Mouse (Mus musculus) forebrain, embryonic 14.5 days (tissue): ENCODE measurements at regions not wholly inside any gene's neighbourhood (a gene's known extent, or its start where the extent isn't known, plus 50 kb on each side); places are given as distances from the start of the nearest gene placed in this dataset.

Experiments
- ATAC-seq: fragments of 200-750 bp; cut with Nextera tagmentation; 2 replicates; pipeline ENCODE4 v1.8.0; 2017; ENCODE audit warnings: mild to moderate bottlenecking, moderate library complexity
- DNase-seq: peaks from one replicate; pipeline ENCODE4 v3.0.0-alpha.2; 2015; ENCODE audit warnings: low spot score
- H3K27ac ChIP-seq: fragments of 300-500 bp; sonication (generic); 2 replicates; pipeline ENCODE4 v1.5.1; 2014; ENCODE audit warnings: low read depth, mild to moderate bottlenecking, control low read depth, low read length, moderate library complexity
- H3K27me3 ChIP-seq: fragments of 300-500 bp; sonication (generic); replicated peaks from 2 replicates; pipeline ENCODE4 v1.6.1; 2014; ENCODE audit warnings: low read length, control low read depth, mixed read lengths; ENCODE audit not compliant: control insufficient read depth, insufficient read depth
- H3K36me3 ChIP-seq: fragments of 300-500 bp; sonication (generic); 2 replicates; pipeline ENCODE4 v1.6.1; 2014; ENCODE audit warnings: low read length, control low read depth; ENCODE audit not compliant: control insufficient read depth, insufficient read depth
- H3K4me1 ChIP-seq: fragments of 300-500 bp; sonication (generic); 2 replicates; pipeline ENCODE4 v1.6.1; 2014; ENCODE audit warnings: antibody characterized with exemption, low read length, control low read depth; ENCODE audit not compliant: control insufficient read depth, insufficient read depth
- H3K4me2 ChIP-seq: fragments of 300-500 bp; sonication (generic); 2 replicates; pipeline ENCODE4 v1.6.1; 2014; ENCODE audit warnings: mild to moderate bottlenecking, control low read depth, low read length
- H3K4me3 ChIP-seq: fragments of 300-500 bp; sonication (generic); 2 replicates; pipeline ENCODE4 v1.5.1; 2014; ENCODE audit warnings: low read depth, low read length, control low read depth
- H3K9ac ChIP-seq: fragments of 300-500 bp; sonication (generic); 2 replicates; pipeline ENCODE4 v1.6.1; 2014; ENCODE audit warnings: mild to moderate bottlenecking, low read length, control low read depth, moderate library complexity
- H3K9me3 ChIP-seq: fragments of 300-500 bp; sonication (generic); replicated peaks from 2 replicates; pipeline ENCODE4 v1.6.1; 2016; ENCODE audit warnings: low read length, control low read depth, mixed read lengths; ENCODE audit not compliant: control insufficient read depth
- WGBS: fragments of 180-500 bp; shearing (Covaris S2); extraction: QIAGEN DNeasy Blood & Tissue Kit; methylation state at CpG from one replicate; pipeline ENCODE4 v1.1.7; 2014; 5-methylcytosine and 5-hydroxymethylcytosine counted together

DNA sequence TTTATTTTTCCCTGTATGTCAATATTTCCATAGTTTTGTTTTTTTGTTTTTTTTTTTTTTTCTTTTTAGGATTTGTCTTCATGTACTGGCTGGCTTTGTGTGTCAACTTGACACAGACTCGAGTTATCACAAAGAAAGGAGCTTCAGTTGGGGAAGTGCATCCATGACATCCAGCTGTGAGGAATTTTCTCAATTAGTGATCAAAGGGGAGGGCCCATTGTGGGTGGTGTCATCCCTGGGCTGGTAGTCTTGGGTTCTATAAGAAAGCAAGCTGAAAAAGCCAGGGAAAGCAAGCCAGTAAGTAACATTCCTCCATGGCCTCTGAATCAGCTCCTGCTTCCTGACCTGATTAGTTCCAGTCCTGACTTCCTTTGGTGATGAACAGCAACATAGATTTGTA, 228.7 kb downstream of the Fat4 start:
- 4% methylated on average over 1 of the region's 1 CpGs for WGBS
- Histone ChIP-seq H3K27ac (no peak overlapping the region), H3K27me3 (no peaks in the 10 kb centered on the region), H3K4me1 (no peaks in the 10 kb centered on the region), H3K9ac (no peak overlapping the region), H3K4me2 (no peak overlapping the region), H3K9me3 (0 out of 2 replicates have a peak, but pooled peaks cover 3% of the 10 kb centered on the region), H3K36me3 (no peaks in the 10 kb centered on the region), H3K4me3 (no peak overlapping the region)
- ATAC-seq (no peak), DNase-seq (no peak)

DNA sequence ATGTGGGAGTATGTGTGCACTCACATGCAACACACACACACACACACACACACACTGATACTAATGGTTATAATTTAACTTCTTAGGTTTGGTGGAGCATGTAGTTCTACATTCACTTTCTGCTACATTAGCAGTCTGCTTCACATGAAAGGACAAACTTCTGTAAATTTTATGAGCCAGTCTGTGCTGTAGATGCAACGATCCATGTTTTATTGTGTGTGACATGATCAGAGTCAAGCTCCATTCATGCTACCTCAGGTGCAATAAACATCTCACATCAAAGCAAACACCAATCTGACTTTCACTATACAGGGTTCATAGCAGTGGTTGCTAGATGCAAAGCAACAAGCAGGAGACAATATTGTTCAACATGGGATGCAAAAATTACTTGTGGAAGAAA, 235.5 kb downstream of the Fat4 start:
- no peak overlapping the region for H3K4me2 ChIP-seq
- no peaks in the 10 kb centered on the region for H3K4me1 ChIP-seq
- 74% methylated on average over 1 of the region's 1 CpGs for WGBS
- no peak overlapping the region for H3K9ac ChIP-seq
- DNase-seq: no peak
- no peak overlapping the region for H3K27ac ChIP-seq
- no peaks in the 10 kb centered on the region for H3K36me3 ChIP-seq
- no peak overlapping the region for H3K4me3 ChIP-seq
- H3K9me3 ChIP-seq: no peaks in the 10 kb centered on the region
- H3K27me3 ChIP-seq: no peaks in the 10 kb centered on the region
- no peak for ATAC-seq

DNA sequence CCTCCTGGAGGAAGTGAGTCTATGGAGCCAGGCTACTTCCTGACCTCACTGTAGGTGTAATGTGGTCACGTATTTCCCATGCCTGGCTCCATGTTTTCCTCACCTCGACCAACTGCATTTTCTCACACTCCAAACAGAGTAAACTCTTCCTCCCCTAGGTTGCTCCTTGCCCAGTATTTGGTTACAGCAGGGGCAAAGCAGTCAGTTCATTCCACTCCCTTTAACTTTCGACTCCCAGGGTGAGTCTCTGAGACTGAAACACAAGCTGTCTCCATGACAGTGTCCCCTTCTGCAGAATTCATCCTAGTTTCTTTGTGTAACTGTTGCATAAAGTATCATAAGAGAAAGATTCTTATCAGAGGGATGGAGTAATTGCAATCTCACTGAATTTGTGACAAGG, 243.8 kb downstream of the Fat4 start:
- no peak overlapping the region for H3K27ac ChIP-seq
- H3K4me1 ChIP-seq: no peaks in the 10 kb centered on the region
- no peak for DNase-seq
- H3K36me3 ChIP-seq: no peaks in the 10 kb centered on the region
- H3K4me3 ChIP-seq: no peak overlapping the region
- no peak overlapping the region for H3K4me2 ChIP-seq
- 82% methylated on average over 3 of the region's 3 CpGs for WGBS
- no peak for ATAC-seq
- H3K27me3 ChIP-seq: no peaks in the 10 kb centered on the region
- no peak overlapping the region for H3K9ac ChIP-seq
- no peaks in the 10 kb centered on the region for H3K9me3 ChIP-seq

DNA sequence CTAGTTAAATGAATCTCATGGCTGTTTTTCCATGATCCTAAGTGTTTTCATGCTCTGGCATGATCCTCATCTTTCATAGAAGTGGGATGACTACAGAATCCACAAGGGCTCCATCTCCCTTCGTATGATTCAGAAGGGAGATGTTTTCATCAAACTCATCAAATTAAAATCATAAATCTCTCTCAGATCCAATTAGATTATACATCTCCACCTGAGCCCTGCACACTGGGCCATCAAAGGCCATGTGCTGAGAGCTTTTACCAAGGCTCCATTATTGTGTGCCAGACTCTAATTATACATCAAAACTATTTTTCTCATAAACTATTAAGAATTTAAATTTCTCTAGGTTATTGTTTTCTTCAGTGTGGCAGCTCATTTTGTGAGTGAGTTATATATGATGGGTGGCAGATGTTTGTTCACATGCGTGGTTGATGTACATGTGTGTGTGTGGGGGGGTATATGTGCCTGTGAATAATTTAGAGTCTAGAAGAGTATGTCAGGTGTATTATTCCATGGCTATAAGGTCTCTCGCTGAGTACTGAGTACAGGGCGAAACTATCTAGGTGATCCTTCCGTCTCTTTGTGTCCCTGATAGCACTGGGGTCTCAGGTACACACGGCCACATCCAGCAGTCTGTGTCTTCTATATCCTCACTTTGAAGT, 278.4 kb downstream of the Fat4 start:
- Histone ChIP-seq H3K9ac (no peak overlapping the region), H3K36me3 (no peaks in the 10 kb centered on the region), H3K4me2 (no peak overlapping the region), H3K4me1 (no peaks in the 10 kb centered on the region), H3K4me3 (no peak overlapping the region), H3K27me3 (no peaks in the 10 kb centered on the region), H3K27ac (no peak overlapping the region), H3K9me3 (no peaks in the 10 kb centered on the region)
- WGBS: 91% methylated on average over 6 of the region's 6 CpGs
- DNase-seq (no peak), ATAC-seq (no peak)

DNA sequence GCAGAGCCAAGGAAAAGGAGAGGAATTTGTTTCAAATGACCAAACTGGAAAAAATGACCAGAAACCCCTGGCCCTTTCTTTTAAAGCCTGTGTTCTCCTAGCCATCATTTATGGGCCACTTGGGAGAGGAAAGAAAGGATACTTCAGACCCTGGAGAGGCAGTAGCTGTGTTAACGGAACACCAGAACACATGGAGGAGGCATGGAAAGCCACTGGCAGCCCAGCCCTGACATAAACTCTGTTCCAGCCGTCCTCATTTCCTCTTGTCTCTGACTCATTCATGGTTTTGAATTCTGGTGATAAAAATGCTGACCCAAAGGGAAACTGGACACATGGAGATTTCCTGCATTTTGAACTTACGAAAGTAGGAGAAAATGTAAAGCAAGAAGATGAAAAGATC, 295.9 kb downstream of the Fat4 start:
- no peaks in the 10 kb centered on the region for H3K36me3 ChIP-seq
- H3K4me2 ChIP-seq: no peak overlapping the region
- H3K4me1 ChIP-seq: no peaks in the 10 kb centered on the region
- H3K27ac ChIP-seq: no peak overlapping the region
- no peak overlapping the region for H3K4me3 ChIP-seq
- DNase-seq (no peak), ATAC-seq (no peak)
- H3K9ac ChIP-seq: no peak overlapping the region
- 89% methylated on average over 3 of the region's 3 CpGs for WGBS
- no peaks in the 10 kb centered on the region for H3K9me3 ChIP-seq
- H3K27me3 ChIP-seq: no peaks in the 10 kb centered on the region

DNA sequence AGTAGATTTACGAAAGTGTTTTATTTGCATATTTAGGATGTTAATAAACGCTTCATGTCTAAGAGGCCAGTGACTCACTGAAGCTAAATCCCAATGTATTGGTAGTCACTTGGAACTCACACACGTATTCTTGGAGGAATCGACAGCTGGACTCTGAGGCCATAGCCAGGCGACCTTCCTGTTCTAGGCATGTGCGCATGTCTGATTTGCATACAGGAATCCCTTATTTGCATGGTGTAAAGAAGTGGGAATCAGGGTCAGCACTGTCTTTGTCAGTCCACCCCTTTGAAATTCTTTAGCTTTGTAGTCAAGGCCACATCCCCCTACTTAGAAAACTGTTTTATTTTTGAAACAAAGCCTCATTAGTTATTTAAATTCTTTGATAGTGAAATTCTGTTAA, 308.4 kb downstream of the Fat4 start:
- Histone ChIP-seq H3K4me1 (no peaks in the 10 kb centered on the region), H3K36me3 (no peaks in the 10 kb centered on the region), H3K27me3 (no peaks in the 10 kb centered on the region), H3K27ac (no peak overlapping the region), H3K9ac (no peak overlapping the region), H3K4me2 (no peak overlapping the region), H3K4me3 (no peak overlapping the region), H3K9me3 (no peaks in the 10 kb centered on the region)
- 73% methylated on average over 6 of the region's 6 CpGs for WGBS
- ATAC-seq (no peak), DNase-seq (no peak)

DNA sequence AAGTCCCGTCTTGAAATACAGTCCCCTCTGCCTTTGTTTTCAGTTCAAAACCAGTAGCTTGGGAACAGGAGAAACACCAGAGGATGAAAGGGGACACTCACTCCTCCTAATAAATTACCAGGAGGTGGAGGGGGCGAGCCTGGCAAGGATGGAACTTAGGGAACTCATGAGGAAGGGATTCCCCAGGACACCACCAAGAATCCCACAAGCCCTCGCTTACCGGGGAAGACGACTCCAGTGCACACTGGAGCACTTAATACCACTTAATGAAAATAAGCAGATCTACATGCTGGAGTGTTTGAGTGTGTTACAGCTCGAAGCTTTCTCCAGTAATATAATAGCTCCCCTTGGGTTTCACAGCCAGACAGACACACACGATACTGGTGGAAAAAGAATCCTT, 315.9 kb downstream of the Fat4 start:
- no peak overlapping the region for H3K4me2 ChIP-seq
- no peak overlapping the region for H3K27ac ChIP-seq
- H3K36me3 ChIP-seq: no peaks in the 10 kb centered on the region
- H3K9ac ChIP-seq: no peak overlapping the region
- ATAC-seq: no peak
- H3K27me3 ChIP-seq: no peaks in the 10 kb centered on the region
- no peak for DNase-seq
- H3K4me3 ChIP-seq: no peak overlapping the region
- H3K4me1 ChIP-seq: peaks cover 4% of the 10 kb centered on the region; the same call in 1 of the 2 replicates
- WGBS: 55% methylated on average over 7 of the region's 7 CpGs
- H3K9me3 ChIP-seq: no peaks in the 10 kb centered on the region

DNA sequence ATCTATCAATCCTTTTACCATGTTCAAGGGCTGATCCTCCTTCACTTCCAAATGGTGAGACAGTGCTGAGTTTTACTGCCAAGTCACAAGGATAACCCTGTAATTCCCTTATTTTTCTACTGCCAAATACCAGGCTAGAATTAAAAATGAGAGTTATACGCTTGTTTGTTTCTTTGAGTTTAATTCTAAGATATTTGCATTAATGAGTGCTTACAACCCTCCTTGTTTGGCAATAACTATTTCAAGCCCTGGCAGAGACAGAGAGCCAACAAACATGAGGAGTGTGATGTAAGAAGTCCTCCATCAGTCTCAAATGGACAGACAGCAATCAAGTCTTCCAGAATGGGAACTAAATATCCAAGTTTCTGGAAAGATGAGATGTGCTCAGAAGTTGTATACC, 321.9 kb downstream of the Fat4 start:
- WGBS: 37% methylated on average over 1 of the region's 1 CpGs
- no peak overlapping the region; the same call in 1 of the 2 replicates for H3K27ac ChIP-seq
- ATAC-seq (peak; percentile 27; the same call in 1 of the 2 replicates), DNase-seq (peak; percentile 52)
- no peak overlapping the region for H3K4me3 ChIP-seq
- H3K36me3 ChIP-seq: no peaks in the 10 kb centered on the region
- H3K4me1 ChIP-seq: peaks cover 14% of the 10 kb centered on the region
- no peak overlapping the region for H3K4me2 ChIP-seq
- no peaks in the 10 kb centered on the region for H3K27me3 ChIP-seq
- H3K9ac ChIP-seq: no peak overlapping the region
- H3K9me3 ChIP-seq: no peaks in the 10 kb centered on the region

DNA sequence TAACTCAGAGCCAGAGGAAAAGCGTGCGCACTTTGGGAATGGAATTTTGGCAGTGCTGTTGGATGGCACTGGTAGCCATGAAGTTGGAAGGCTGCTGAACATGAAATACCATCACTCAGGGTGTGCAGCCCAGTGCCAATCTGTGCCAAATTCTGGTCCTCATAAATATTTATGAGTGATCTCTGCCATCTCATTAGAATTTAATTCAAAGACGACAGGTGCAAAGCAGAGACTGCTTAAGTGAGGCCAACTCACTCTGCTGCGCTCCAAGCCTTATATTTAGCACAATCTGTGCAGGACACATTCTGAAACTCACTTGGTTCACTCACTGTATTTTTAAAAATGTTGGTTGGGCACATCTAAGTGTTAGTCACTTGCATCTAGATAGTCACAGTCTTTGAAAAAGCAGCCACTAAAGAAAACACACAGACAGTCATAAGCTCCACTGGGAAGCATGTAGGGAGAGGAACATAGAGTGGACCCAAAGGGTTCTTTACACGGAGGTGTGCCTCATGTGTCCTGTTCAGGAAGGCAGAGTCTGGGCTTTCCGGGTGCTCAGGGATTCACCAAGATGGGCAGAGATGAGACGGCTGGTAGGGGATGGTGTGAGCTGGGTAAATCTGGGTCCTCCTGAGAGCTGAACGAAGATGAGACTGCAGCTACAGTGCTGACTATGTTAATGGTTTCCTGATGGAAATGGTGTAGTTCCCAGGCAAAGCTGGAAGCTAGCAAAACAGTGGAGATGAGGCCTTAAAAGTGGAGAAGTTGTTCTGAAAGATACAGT, 322.8 kb downstream of the Fat4 start:
- 52% methylated on average over 8 of the region's 8 CpGs for WGBS
- ATAC-seq: peak; percentile 97

More for the DNA sequence above, 322.8 kb downstream of the Fat4 start:
- Histone ChIP-seq H3K9me3 (no peaks in the 10 kb centered on the region), H3K4me1 (peaks cover 14% of the 10 kb centered on the region), H3K36me3 (no peaks in the 10 kb centered on the region), H3K4me2 (no peak overlapping the region), H3K9ac (no peak overlapping the region), H3K27me3 (no peaks in the 10 kb centered on the region), H3K27ac (peak overlapping the region; percentile 22), H3K4me3 (no peak overlapping the region)
- DNase-seq: peak; percentile 94
